Mouse (Mus musculus): Measurements from ENCODE around the gene Tmprss11f. TPM values are rescaled to one million over a fixed set of nuclear protein-coding genes. Genes with fewer than 3 reads are reported as not detected.

Tmprss11f gene
- polyA plus RNA-seq (2014; fragmentation: Illumina TruSeq; extraction: RNeasy Lipid Tissue Mini Kit (QIAGEN cat#74804); ENCODE audit: low read depth, low replicate concordance): 1.4 TPM

GRCm38 (mm10) chr5:86632324-86632723 lies at the start of gene Tmprss11f:
Gene Tmprss11f, minus strand, starts transcription at chr5:86632424.

GRCm38 (mm10) chr5:86676262-86676661 lies 44.0 kb upstream of the Tmprss11f start, which contains the start of gene Tmprss11b:
Gene Tmprss11b, minus strand, starts transcription at chr5:86676362.

GRCm38 (mm10) chr5:86518500-86518899 lies 113.7 kb downstream of the Tmprss11f start, which contains the start of gene Tmprss11g:
Gene Tmprss11g, minus strand, starts transcription at chr5:86518600.

Other genes starting within 250 kb of the Tmprss11f start
- 0.08 TPM for gene Tmprss11a, start 163.4 kb downstream of the Tmprss11f start, polyA plus RNA-seq (2014; fragmentation: Illumina TruSeq; extraction: RNeasy Lipid Tissue Mini Kit (QIAGEN cat#74804); ENCODE audit: low read depth, low replicate concordance)
- 0.08 TPM for gene Tmprss11g, start 113.8 kb downstream of the Tmprss11f start, polyA plus RNA-seq (2014; fragmentation: Illumina TruSeq; extraction: RNeasy Lipid Tissue Mini Kit (QIAGEN cat#74804); ENCODE audit: low read depth, low replicate concordance)
- gene Tmprss11b, start 43.9 kb upstream of the Tmprss11f start, polyA plus RNA-seq (2014; fragmentation: Illumina TruSeq; extraction: RNeasy Lipid Tissue Mini Kit (QIAGEN cat#74804); ENCODE audit: low read depth, low replicate concordance): 1.8 TPM
- not detected for gene Tmprss11e, start 113.4 kb upstream of the Tmprss11f start, polyA plus RNA-seq (2014; fragmentation: Illumina TruSeq; extraction: RNeasy Lipid Tissue Mini Kit (QIAGEN cat#74804); ENCODE audit: low read depth, low replicate concordance)
- gene Ythdc1, start 171.8 kb upstream of the Tmprss11f start, polyA plus RNA-seq (2014; fragmentation: Illumina TruSeq; extraction: RNeasy Lipid Tissue Mini Kit (QIAGEN cat#74804); ENCODE audit: low read depth, low replicate concordance): 157 TPM

Data from testis, adult 10 weeks (tissue).